Mouse (Mus musculus): ENCODE measurements around the gene Taldo1. TPM values are rescaled to one million over a fixed set of nuclear protein-coding genes. Genes with fewer than 3 reads are reported as not detected.

Taldo1 gene
- polyA plus RNA-seq, 1 experiment from 2014 or later: 322 TPM

- H3K4me3 ChIP-seq (ENCODE audit: low read length): no peak within 1 kb of the TSS
- peaks cover 34% of the 10 kb centered on the region for H3K36me3 ChIP-seq (ENCODE audit: control insufficient read depth, insufficient read depth, low read length)
- H3K9ac ChIP-seq (ENCODE audit: low read depth, low read length): 0 out of 2 replicates have a peak within 1 kb of the TSS, but pooled peaks have one; percentile 0
- peaks cover 20% of the 10 kb centered on the region for H3K4me1 ChIP-seq (ENCODE audit: control insufficient read depth, insufficient read depth, low read length)
- WGBS: 5% methylated on average over 19 of the region's 19 CpGs
- no peaks in the 10 kb centered on the region for H3K27me3 ChIP-seq (ENCODE audit: control insufficient read depth, insufficient read depth, low read length)
- peak within 1 kb of the TSS; percentile 30 for H3K4me2 ChIP-seq (replicated peaks; ENCODE audit: low read depth, low read length)
- no peak within 1 kb of the TSS for H3K27ac ChIP-seq (ENCODE audit: low read depth, low read length)
- no peaks in the 10 kb centered on the region for H3K9me3 ChIP-seq (ENCODE audit: control insufficient read depth, low read length)
- ATAC-seq (ENCODE audit: low FRiP score, low TSS enrichment): peak; percentile 63
Measured at GRCm38 (mm10) chr7:141429310-141429709, 37.3 kb downstream of the Taldo1 start, which contains the start of gene Cend1. TSS of gene Cend1 (minus strand) at chr7:141429491.

GRCm38 (mm10) chr7:141429840-141430584 lies 38.0 kb downstream of the Taldo1 start:
- Histone ChIP-seq H3K27ac (ENCODE audit: low read depth, low read length) (no peak overlapping the region), H3K36me3 (ENCODE audit: control insufficient read depth, insufficient read depth, low read length) (peaks cover 34% of the 10 kb centered on the region), H3K27me3 (ENCODE audit: control insufficient read depth, insufficient read depth, low read length) (no peaks in the 10 kb centered on the region), H3K4me3 (ENCODE audit: low read length) (no peak overlapping the region), H3K4me2 (replicated peaks; ENCODE audit: low read depth, low read length) (no peak overlapping the region; the same call in 1 of the 2 replicates), H3K9me3 (ENCODE audit: control insufficient read depth, low read length) (no peaks in the 10 kb centered on the region), H3K9ac (ENCODE audit: low read depth, low read length) (0 out of 2 replicates have a peak overlapping the region, but pooled peaks have one; percentile 0), H3K4me1 (ENCODE audit: control insufficient read depth, insufficient read depth, low read length) (peaks cover 27% of the 10 kb centered on the region)
- WGBS: 63% methylated on average over 9 of the region's 9 CpGs
- ATAC-seq (ENCODE audit: low FRiP score, low TSS enrichment): no peak

- no peak overlapping the region for H3K27ac ChIP-seq (ENCODE audit: low read depth, low read length)
- no peak overlapping the region for H3K9ac ChIP-seq (ENCODE audit: low read depth, low read length)
- no peaks in the 10 kb centered on the region for H3K27me3 ChIP-seq (ENCODE audit: control insufficient read depth, insufficient read depth, low read length)
- H3K4me1 ChIP-seq (ENCODE audit: control insufficient read depth, insufficient read depth, low read length): peaks cover 33% of the 10 kb centered on the region
- peaks cover 34% of the 10 kb centered on the region for H3K36me3 ChIP-seq (ENCODE audit: control insufficient read depth, insufficient read depth, low read length)
- no peak overlapping the region for H3K4me3 ChIP-seq (ENCODE audit: low read length)
- WGBS: 99% methylated on average over 9 of the region's 9 CpGs
- no peak for ATAC-seq (ENCODE audit: low FRiP score, low TSS enrichment)
- H3K9me3 ChIP-seq (ENCODE audit: control insufficient read depth, low read length): no peaks in the 10 kb centered on the region
- H3K4me2 ChIP-seq (replicated peaks; ENCODE audit: low read depth, low read length): no peak overlapping the region
Measured at GRCm38 (mm10) chr7:141430585-141431240, 38.7 kb downstream of the Taldo1 start.

GRCm38 (mm10) chr7:141431434-141432185 lies 39.6 kb downstream of the Taldo1 start:
- peaks cover 35% of the 10 kb centered on the region for H3K4me1 ChIP-seq (ENCODE audit: control insufficient read depth, insufficient read depth, low read length)
- no peak overlapping the region for H3K4me2 ChIP-seq (replicated peaks; ENCODE audit: low read depth, low read length)
- 91% methylated on average over 19 of the region's 19 CpGs for WGBS
- H3K36me3 ChIP-seq (ENCODE audit: control insufficient read depth, insufficient read depth, low read length): peaks cover 34% of the 10 kb centered on the region
- no peak overlapping the region for H3K27ac ChIP-seq (ENCODE audit: low read depth, low read length)
- H3K4me3 ChIP-seq (ENCODE audit: low read length): no peak overlapping the region
- H3K9me3 ChIP-seq (ENCODE audit: control insufficient read depth, low read length): no peaks in the 10 kb centered on the region
- H3K9ac ChIP-seq (ENCODE audit: low read depth, low read length): no peak overlapping the region
- H3K27me3 ChIP-seq (ENCODE audit: control insufficient read depth, insufficient read depth, low read length): no peaks in the 10 kb centered on the region
- no peak for ATAC-seq (ENCODE audit: low FRiP score, low TSS enrichment)

- H3K36me3 ChIP-seq (ENCODE audit: control insufficient read depth, insufficient read depth, low read length): peaks cover 34% of the 10 kb centered on the region
- H3K9me3 ChIP-seq (ENCODE audit: control insufficient read depth, low read length): no peaks in the 10 kb centered on the region
- no peaks in the 10 kb centered on the region for H3K27me3 ChIP-seq (ENCODE audit: control insufficient read depth, insufficient read depth, low read length)
- no peak overlapping the region for H3K27ac ChIP-seq (ENCODE audit: low read depth, low read length)
- WGBS: 58% methylated on average over 8 of the region's 8 CpGs
- peaks cover 34% of the 10 kb centered on the region for H3K4me1 ChIP-seq (ENCODE audit: control insufficient read depth, insufficient read depth, low read length)
- no peak overlapping the region for H3K9ac ChIP-seq (ENCODE audit: low read depth, low read length)
- no peak for ATAC-seq (ENCODE audit: low FRiP score, low TSS enrichment)
- no peak overlapping the region for H3K4me3 ChIP-seq (ENCODE audit: low read length)
- no peak overlapping the region for H3K4me2 ChIP-seq (replicated peaks; ENCODE audit: low read depth, low read length)
Measured at GRCm38 (mm10) chr7:141432186-141432611, 40.2 kb downstream of the Taldo1 start.

- no peak for ATAC-seq (ENCODE audit: low FRiP score, low TSS enrichment)
- no peaks in the 10 kb centered on the region for H3K27me3 ChIP-seq (ENCODE audit: control insufficient read depth, insufficient read depth, low read length)
- H3K4me3 ChIP-seq (ENCODE audit: low read length): no peak overlapping the region
- no peak overlapping the region for H3K27ac ChIP-seq (ENCODE audit: low read depth, low read length)
- no peak overlapping the region for H3K9ac ChIP-seq (ENCODE audit: low read depth, low read length)
- H3K9me3 ChIP-seq (ENCODE audit: control insufficient read depth, low read length): no peaks in the 10 kb centered on the region
- H3K36me3 ChIP-seq (ENCODE audit: control insufficient read depth, insufficient read depth, low read length): peaks cover 34% of the 10 kb centered on the region
- H3K4me2 ChIP-seq (replicated peaks; ENCODE audit: low read depth, low read length): no peak overlapping the region
- H3K4me1 ChIP-seq (ENCODE audit: control insufficient read depth, insufficient read depth, low read length): peaks cover 34% of the 10 kb centered on the region
- WGBS: 87% methylated on average over 6 of the region's 6 CpGs
Measured at GRCm38 (mm10) chr7:141432741-141433516, 40.9 kb downstream of the Taldo1 start.

GRCm38 (mm10) chr7:141433517-141434400 lies 41.8 kb downstream of the Taldo1 start:
- H3K36me3 ChIP-seq (ENCODE audit: control insufficient read depth, insufficient read depth, low read length): peaks cover 42% of the 10 kb centered on the region
- H3K4me1 ChIP-seq (ENCODE audit: control insufficient read depth, insufficient read depth, low read length): peaks cover 34% of the 10 kb centered on the region
- H3K27me3 ChIP-seq (ENCODE audit: control insufficient read depth, insufficient read depth, low read length): no peaks in the 10 kb centered on the region
- no peaks in the 10 kb centered on the region for H3K9me3 ChIP-seq (ENCODE audit: control insufficient read depth, low read length)
- 67% methylated on average over 15 of the region's 15 CpGs for WGBS
- H3K4me2 ChIP-seq (replicated peaks; ENCODE audit: low read depth, low read length): peak overlapping the region; percentile 75
- peak overlapping the region; percentile 47 for H3K4me3 ChIP-seq (ENCODE audit: low read length)
- no peak overlapping the region for H3K27ac ChIP-seq (ENCODE audit: low read depth, low read length)
- peak overlapping the region; percentile 58; the same call in 1 of the 2 replicates for H3K9ac ChIP-seq (ENCODE audit: low read depth, low read length)
- no peak for ATAC-seq (ENCODE audit: low FRiP score, low TSS enrichment)

Measured in kidney, embryonic 14.5 days (tissue).